In the genomic region with DNA sequence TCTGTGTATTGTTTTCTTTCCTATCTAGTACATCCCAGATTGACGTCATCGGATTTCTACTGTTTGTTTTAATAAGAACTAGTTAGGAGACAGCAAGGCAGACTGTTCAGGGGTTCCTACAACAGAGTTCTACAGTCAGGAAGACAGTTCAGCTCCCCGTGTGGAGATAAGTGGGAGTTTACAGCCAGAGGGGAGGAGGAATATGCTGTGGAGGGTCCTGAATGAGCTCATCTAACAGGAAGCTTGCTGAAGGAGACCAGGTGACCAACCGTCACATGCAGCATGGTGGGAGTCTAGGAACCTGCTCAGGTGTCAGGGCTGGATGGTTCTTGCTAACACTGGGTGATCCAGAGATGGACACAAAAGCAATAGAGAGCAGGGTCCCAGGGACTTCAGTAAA, we compare ENCODE assay signal across 19 mouse cellular contexts.
DNase-seq lines count a peak whose midpoint lies in the region; ATAC-seq and TF ChIP-seq lines count a peak whose summit lies in the region.
"Had no signal": no experiment of that assay in that cellular context is flagged by ENCODE, and none has a peak within 500 bp of the region (broad histone marks: within the 10 kb centered on the region; RNA-seq: fewer than 3 reads in every experiment).

No protein-coding gene starts in this region.

- no peak for DNase-seq in embryonic facial prominence, embryonic 10.5 days (ENCODE audit: low spot score)
- no peak for DNase-seq in layer of hippocampus, adult 2 months (ENCODE audit: low spot score in 2 of 2)
- no peak for DNase-seq in layer of hippocampus, postnatal 25 days (ENCODE audit: extremely low spot score in 1 of 2, low spot score in 1 of 2)
- DNase-seq: adrenal gland, adult 2 months; cerebellum, adult 9-10 months; gastrocnemius, adult 2 months; kidney, adult 2 months; lung, adult 18-20 months; thymus, postnatal 36 days had no signal

- H3K27ac ChIP-seq in embryonic facial prominence, embryonic 12.5 days, result no peak overlapping the region
- H3K27ac ChIP-seq in embryonic facial prominence, embryonic 10.5 days (replicated peaks), result no peak overlapping the region
- H3K27ac ChIP-seq in hindbrain, embryonic 15.5 days (replicated peaks), result no peak overlapping the region
- H3K27ac ChIP-seq in hindbrain, embryonic 13.5 days, result no peak overlapping the region
- H3K27ac ChIP-seq in layer of hippocampus, adult 2 months, result peak overlapping the region; percentile 77
- no peak overlapping the region for H3K27ac ChIP-seq in midbrain, embryonic 12.5 days (replicated peaks)
- H3K27ac ChIP-seq in midbrain, embryonic 15.5 days, result no peak overlapping the region
- H3K27ac ChIP-seq: gastrocnemius, adult 2 months; heart, embryonic 15.5 days; hindbrain, embryonic 12.5 days; limb, embryonic 13.5 days; macrophage; midbrain, embryonic 13.5 days had no signal

- H3K9me3 ChIP-seq in embryonic facial prominence, embryonic 12.5 days, result no peaks in the 10 kb centered on the region
- no peaks in the 10 kb centered on the region for H3K9me3 ChIP-seq in embryonic facial prominence, embryonic 10.5 days
- no peaks in the 10 kb centered on the region for H3K9me3 ChIP-seq in hindbrain, embryonic 15.5 days
- no peaks in the 10 kb centered on the region for H3K9me3 ChIP-seq in hindbrain, embryonic 13.5 days
- H3K9me3 ChIP-seq in midbrain, embryonic 12.5 days, result no peaks in the 10 kb centered on the region
- H3K9me3 ChIP-seq in midbrain, embryonic 15.5 days, result no peaks in the 10 kb centered on the region
- H3K9me3 ChIP-seq: heart, embryonic 15.5 days; hindbrain, embryonic 12.5 days; limb, embryonic 13.5 days; midbrain, embryonic 13.5 days had no signal

- no peak overlapping the region for H3K4me3 ChIP-seq in embryonic facial prominence, embryonic 12.5 days
- no peak overlapping the region for H3K4me3 ChIP-seq in embryonic facial prominence, embryonic 10.5 days
- no peak overlapping the region for H3K4me3 ChIP-seq in hindbrain, embryonic 15.5 days
- H3K4me3 ChIP-seq in hindbrain, embryonic 13.5 days, result no peak overlapping the region
- H3K4me3 ChIP-seq in layer of hippocampus, adult 2 months, result no peak overlapping the region
- H3K4me3 ChIP-seq in midbrain, embryonic 12.5 days, result no peak overlapping the region
- H3K4me3 ChIP-seq in midbrain, embryonic 15.5 days, result no peak overlapping the region
- H3K4me3 ChIP-seq: gastrocnemius, adult 2 months; heart, embryonic 15.5 days; hindbrain, embryonic 12.5 days; limb, embryonic 13.5 days; midbrain, embryonic 13.5 days had no signal

- no peak overlapping the region for H3K4me2 ChIP-seq in embryonic facial prominence, embryonic 12.5 days (replicated peaks)
- no peak overlapping the region for H3K4me2 ChIP-seq in hindbrain, embryonic 15.5 days
- no peak overlapping the region for H3K4me2 ChIP-seq in hindbrain, embryonic 13.5 days
- no peak overlapping the region for H3K4me2 ChIP-seq in midbrain, embryonic 12.5 days (replicated peaks)
- H3K4me2 ChIP-seq in midbrain, embryonic 15.5 days, result no peak overlapping the region
- H3K4me2 ChIP-seq: heart, embryonic 15.5 days; hindbrain, embryonic 12.5 days; limb, embryonic 13.5 days; midbrain, embryonic 13.5 days had no signal

- H3K27me3 ChIP-seq in embryonic facial prominence, embryonic 12.5 days, result no peaks in the 10 kb centered on the region
- H3K27me3 ChIP-seq in embryonic facial prominence, embryonic 10.5 days (replicated peaks; ENCODE audit: low read depth, poor library complexity, severe bottlenecking), result no peaks in the 10 kb centered on the region
- H3K27me3 ChIP-seq in hindbrain, embryonic 15.5 days, result no peaks in the 10 kb centered on the region
- no peaks in the 10 kb centered on the region for H3K27me3 ChIP-seq in hindbrain, embryonic 13.5 days
- H3K27me3 ChIP-seq in midbrain, embryonic 12.5 days, result no peaks in the 10 kb centered on the region
- no peaks in the 10 kb centered on the region for H3K27me3 ChIP-seq in midbrain, embryonic 15.5 days (replicated peaks)
- H3K27me3 ChIP-seq: heart, embryonic 15.5 days; hindbrain, embryonic 12.5 days; limb, embryonic 13.5 days; midbrain, embryonic 13.5 days had no signal

- TF ChIP-seq CTCF in layer of hippocampus, adult 2 months (conservative IDR thresholded peaks at IDR 0.05), result peak; percentile 22

- ATAC-seq in embryonic facial prominence, embryonic 12.5 days (ENCODE audit: insufficient number of reproducible peaks, insufficient read depth, low FRiP score, low TSS enrichment), result 0 out of 2 replicates have a peak, but pooled peaks have one; percentile 15
- peak; percentile 28; the same call in 1 of the 2 replicates for ATAC-seq in hindbrain, embryonic 15.5 days (ENCODE audit: low FRiP score, low read depth)
- ATAC-seq in hindbrain, embryonic 13.5 days (ENCODE audit: low FRiP score), result no peak
- ATAC-seq in midbrain, embryonic 12.5 days (ENCODE audit: low FRiP score, low read depth), result 0 out of 2 replicates have a peak, but pooled peaks have one; percentile 19
- ATAC-seq in midbrain, embryonic 15.5 days (replicated peaks), result no peak
- ATAC-seq: midbrain, embryonic 13.5 days had no signal

- WGBS in embryonic facial prominence, embryonic 12.5 days, result 55% methylated on average over 4 of the region's 4 CpGs
- 76% methylated on average over 4 of the region's 4 CpGs for WGBS in embryonic facial prominence, embryonic 10.5 days
- WGBS in hindbrain, embryonic 15.5 days, result 79% methylated on average over 4 of the region's 4 CpGs
- WGBS in hindbrain, embryonic 13.5 days, result 83% methylated on average over 4 of the region's 4 CpGs
- 82% methylated on average over 4 of the region's 4 CpGs for WGBS in midbrain, embryonic 12.5 days
- WGBS in midbrain, embryonic 15.5 days, result 80% methylated on average over 4 of the region's 4 CpGs

- H3K4me1 ChIP-seq in embryonic facial prominence, embryonic 12.5 days, result peaks cover 7% of the 10 kb centered on the region; the same call in 1 of the 2 replicates
- peaks cover 21% of the 10 kb centered on the region for H3K4me1 ChIP-seq in embryonic facial prominence, embryonic 10.5 days
- H3K4me1 ChIP-seq in hindbrain, embryonic 15.5 days (replicated peaks), result peaks cover 31% of the 10 kb centered on the region
- H3K4me1 ChIP-seq in hindbrain, embryonic 13.5 days (replicated peaks), result peaks cover 30% of the 10 kb centered on the region
- no peaks in the 10 kb centered on the region for H3K4me1 ChIP-seq in midbrain, embryonic 12.5 days
- H3K4me1 ChIP-seq in midbrain, embryonic 15.5 days, result peaks cover 14% of the 10 kb centered on the region

- H3K9ac ChIP-seq in embryonic facial prominence, embryonic 12.5 days, result no peak overlapping the region
- no peak overlapping the region for H3K9ac ChIP-seq in hindbrain, embryonic 15.5 days
- no peak overlapping the region for H3K9ac ChIP-seq in hindbrain, embryonic 13.5 days
- H3K9ac ChIP-seq in midbrain, embryonic 12.5 days (replicated peaks), result no peak overlapping the region
- H3K9ac ChIP-seq in midbrain, embryonic 15.5 days, result no peak overlapping the region
- H3K9ac ChIP-seq: heart, embryonic 15.5 days; hindbrain, embryonic 12.5 days; limb, embryonic 13.5 days; midbrain, embryonic 13.5 days had no signal

- H3K36me3 ChIP-seq in embryonic facial prominence, embryonic 12.5 days, result peaks cover 13% of the 10 kb centered on the region; the same call in 1 of the 2 replicates
- H3K36me3 ChIP-seq in embryonic facial prominence, embryonic 10.5 days (replicated peaks), result peaks cover 39% of the 10 kb centered on the region
- no peaks in the 10 kb centered on the region for H3K36me3 ChIP-seq in hindbrain, embryonic 15.5 days
- H3K36me3 ChIP-seq in hindbrain, embryonic 13.5 days, result peaks cover 6% of the 10 kb centered on the region
- H3K36me3 ChIP-seq in midbrain, embryonic 12.5 days, result 0 out of 2 replicates have a peak, but pooled peaks cover 16% of the 10 kb centered on the region
- H3K36me3 ChIP-seq in midbrain, embryonic 15.5 days (replicated peaks), result no peaks in the 10 kb centered on the region
- H3K36me3 ChIP-seq: heart, embryonic 15.5 days; midbrain, embryonic 13.5 days had no signal

Comparison
In these comparisons a context has a peak if more than half of its experiments do, and no peak if none do; other contexts are left out.
1. ATAC-seq: peak in embryonic facial prominence, embryonic 12.5 days (single experiment), hindbrain, embryonic 15.5 days (single experiment) and midbrain, embryonic 12.5 days (single experiment); none in hindbrain, embryonic 13.5 days (single experiment) and midbrain, embryonic 15.5 days (single experiment).